Mouse (Mus musculus): Measurements from ENCODE around the gene Mlst8. TPM values are rescaled to one million over a fixed set of nuclear protein-coding genes. Genes with fewer than 3 reads are reported as not detected.

Gene Mlst8
- 32.8 and 35.0 TPM in 2 replicates for polyA plus RNA-seq (2016; fragmentation: Nextera tagmentation; extraction: Ambion mirVana)

DNA sequence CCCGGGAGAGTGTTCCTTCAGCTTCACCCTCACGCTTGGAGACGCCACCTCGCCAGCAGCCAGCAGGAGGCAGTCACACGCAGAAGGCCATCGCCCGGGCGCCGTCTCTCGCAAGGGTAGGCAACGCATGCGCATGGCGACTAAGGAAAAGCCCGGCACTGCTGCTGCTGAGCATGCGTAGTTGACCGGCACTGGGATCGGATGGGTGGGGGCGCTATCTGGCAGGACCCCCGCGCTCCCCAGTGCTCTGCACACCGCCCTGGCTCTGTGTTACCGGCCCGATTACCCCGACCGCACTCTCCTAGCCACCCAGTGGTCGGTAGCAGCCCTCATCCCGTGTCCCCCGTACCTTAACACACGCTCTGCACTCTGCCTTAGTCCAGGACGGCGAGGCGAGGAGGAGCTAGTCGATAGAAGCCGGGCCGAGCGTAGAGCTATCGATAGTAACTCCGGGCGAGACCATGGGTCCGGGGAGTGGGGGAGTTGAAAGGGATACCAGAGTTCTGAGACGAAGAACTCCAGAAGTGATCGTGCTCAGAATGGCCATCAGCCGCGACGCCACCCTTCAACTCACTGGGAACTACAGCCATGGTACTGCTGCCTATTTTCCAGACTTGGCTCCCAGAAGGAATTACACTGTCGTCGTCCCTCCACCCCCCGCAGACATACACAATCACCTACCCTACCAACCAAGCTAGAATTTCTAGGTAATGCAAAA lies at the start of gene Mlst8:
Mlst8 (minus strand) TSS at position 416 of the 718 bp plus-strand sequence.
- H3K9me3 ChIP-seq = no peaks in the 10 kb centered on the region
- WGBS = under 1% methylated on average over 48 of the region's 48 CpGs
- H3K27ac ChIP-seq = peak within 1 kb of the TSS; percentile 97
- peak within 1 kb of the TSS; percentile 74 for H3K4me3 ChIP-seq
- H3K9ac ChIP-seq = peak within 1 kb of the TSS; percentile 73
- no peaks in the 10 kb centered on the region for H3K27me3 ChIP-seq
- peaks cover 19% of the 10 kb centered on the region for H3K4me1 ChIP-seq
- peaks cover 35% of the 10 kb centered on the region for H3K36me3 ChIP-seq
- ATAC-seq (ENCODE audit: insufficient number of reproducible peaks, insufficient read depth, low FRiP score, low TSS enrichment) = peak; percentile 93
- peak within 1 kb of the TSS; percentile 69 for H3K4me2 ChIP-seq (replicated peaks)

DNA sequence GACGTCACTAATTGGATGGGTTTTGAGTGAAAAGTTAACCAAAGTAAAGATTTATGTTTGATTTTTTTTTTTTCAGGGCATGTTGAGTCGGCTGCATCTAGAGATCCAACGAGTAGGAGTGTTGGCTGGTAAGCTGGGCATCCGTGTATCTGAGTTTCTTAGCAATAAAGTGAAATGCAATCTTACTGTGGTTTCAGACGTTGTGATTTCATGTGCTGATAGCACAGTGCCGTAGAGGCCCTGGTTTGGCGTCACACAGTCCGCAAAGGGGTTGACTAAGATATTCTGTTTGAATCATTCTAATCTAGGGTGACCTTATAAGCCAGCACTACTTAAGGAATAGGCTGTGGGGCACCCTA lies 49.7 kb upstream of the Mlst8 start:
- ATAC-seq (ENCODE audit: insufficient number of reproducible peaks, insufficient read depth, low FRiP score, low TSS enrichment) = no peak
- 0% methylated on average over 8 of the region's 8 CpGs for WGBS

DNA sequence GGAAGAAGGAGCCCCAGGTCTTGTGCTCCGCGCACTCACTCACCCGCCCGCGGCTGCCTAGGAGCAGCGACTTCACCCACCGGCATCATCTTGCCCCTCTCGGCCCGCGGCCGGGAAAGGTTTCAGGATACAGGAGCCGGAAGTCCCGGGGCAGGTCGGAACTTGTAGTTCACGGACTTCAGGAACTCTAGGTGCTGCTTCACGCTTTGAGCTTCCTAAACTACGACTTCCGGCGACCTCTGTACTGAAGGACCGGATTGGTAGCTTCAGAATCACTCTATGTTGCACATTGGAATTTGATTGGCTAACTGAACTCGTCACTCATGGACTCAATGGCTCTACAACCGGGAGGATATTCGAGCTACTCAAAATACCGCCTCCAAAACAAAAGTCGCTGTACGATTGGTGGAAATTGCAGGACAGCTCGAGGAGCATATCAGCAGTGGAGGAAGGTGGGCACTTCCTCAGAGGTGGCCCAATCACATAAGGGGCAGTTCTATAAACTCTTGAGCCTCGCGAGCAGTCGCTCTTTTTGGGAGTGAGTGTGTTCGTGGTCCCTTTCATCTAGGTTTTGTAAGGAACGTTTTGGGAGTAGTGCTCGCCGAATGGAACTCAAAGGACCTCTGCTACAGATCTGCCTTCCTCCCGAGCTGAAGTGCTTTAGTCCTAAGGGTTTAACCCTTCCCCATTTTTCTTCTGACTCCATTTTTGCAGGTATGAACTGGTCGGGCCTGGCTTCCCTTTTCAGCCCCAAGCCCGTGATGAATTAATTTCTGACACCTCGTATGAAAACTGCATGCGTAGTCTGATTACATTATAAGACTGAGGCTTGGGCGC lies 49.1 kb upstream of the Mlst8 start, which contains the start of gene Traf7:
Traf7 (minus strand) TSS at position 216 of the 837 bp plus-strand sequence.
- peak within 1 kb of the TSS; percentile 87 for H3K27ac ChIP-seq
- ATAC-seq (ENCODE audit: insufficient number of reproducible peaks, insufficient read depth, low FRiP score, low TSS enrichment) = peak; percentile 97
- peak within 1 kb of the TSS; percentile 79 for H3K4me3 ChIP-seq
- peaks cover 18% of the 10 kb centered on the region; the same call in 1 of the 2 replicates for H3K36me3 ChIP-seq
- H3K4me2 ChIP-seq (replicated peaks) = peak within 1 kb of the TSS; percentile 80
- peak within 1 kb of the TSS; percentile 86 for H3K9ac ChIP-seq
- H3K27me3 ChIP-seq = no peaks in the 10 kb centered on the region
- H3K4me1 ChIP-seq = peaks cover 43% of the 10 kb centered on the region
- under 1% methylated on average over 40 of the region's 40 CpGs for WGBS
- H3K9me3 ChIP-seq = no peaks in the 10 kb centered on the region

More for the DNA sequence above, 49.7 kb upstream of the Mlst8 start:
- H3K4me3 ChIP-seq = peak overlapping the region; percentile 63
- peaks cover 18% of the 10 kb centered on the region; the same call in 1 of the 2 replicates for H3K36me3 ChIP-seq
- H3K4me1 ChIP-seq = peaks cover 49% of the 10 kb centered on the region
- peak overlapping the region; percentile 87 for H3K27ac ChIP-seq
- no peaks in the 10 kb centered on the region for H3K9me3 ChIP-seq
- H3K27me3 ChIP-seq = no peaks in the 10 kb centered on the region
- peak overlapping the region; percentile 76 for H3K9ac ChIP-seq
- H3K4me2 ChIP-seq (replicated peaks) = peak overlapping the region; percentile 80

DNA sequence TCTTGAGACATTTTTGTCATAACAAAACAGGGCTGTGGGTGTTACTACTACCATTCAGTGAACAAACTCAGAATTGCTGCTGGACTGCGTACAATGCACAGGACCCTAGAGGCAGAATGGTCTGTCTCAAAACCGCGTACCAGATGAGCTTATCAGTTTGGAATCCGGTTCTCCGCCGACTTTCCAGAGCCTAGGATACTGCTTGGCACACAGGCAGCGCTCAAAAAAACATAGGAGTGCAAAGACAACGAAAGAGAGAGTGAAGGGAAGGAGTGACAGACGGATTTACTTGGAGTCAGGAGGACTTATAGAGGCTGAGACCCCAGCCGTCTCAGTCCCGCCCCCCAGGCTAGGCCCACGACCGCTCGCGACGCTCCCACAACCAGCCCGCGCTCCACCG lies 48.4 kb upstream of the Mlst8 start:
- WGBS = under 1% methylated on average over 19 of the region's 19 CpGs
- H3K36me3 ChIP-seq = peaks cover 18% of the 10 kb centered on the region; the same call in 1 of the 2 replicates
- H3K27ac ChIP-seq = peak overlapping the region; percentile 83
- H3K9ac ChIP-seq = peak overlapping the region; percentile 86
- no peak for ATAC-seq (ENCODE audit: insufficient number of reproducible peaks, insufficient read depth, low FRiP score, low TSS enrichment)
- H3K4me3 ChIP-seq = peak overlapping the region; percentile 79
- H3K9me3 ChIP-seq = no peaks in the 10 kb centered on the region
- peak overlapping the region; percentile 60 for H3K4me2 ChIP-seq (replicated peaks)
- H3K27me3 ChIP-seq = no peaks in the 10 kb centered on the region
- H3K4me1 ChIP-seq = peaks cover 38% of the 10 kb centered on the region

DNA sequence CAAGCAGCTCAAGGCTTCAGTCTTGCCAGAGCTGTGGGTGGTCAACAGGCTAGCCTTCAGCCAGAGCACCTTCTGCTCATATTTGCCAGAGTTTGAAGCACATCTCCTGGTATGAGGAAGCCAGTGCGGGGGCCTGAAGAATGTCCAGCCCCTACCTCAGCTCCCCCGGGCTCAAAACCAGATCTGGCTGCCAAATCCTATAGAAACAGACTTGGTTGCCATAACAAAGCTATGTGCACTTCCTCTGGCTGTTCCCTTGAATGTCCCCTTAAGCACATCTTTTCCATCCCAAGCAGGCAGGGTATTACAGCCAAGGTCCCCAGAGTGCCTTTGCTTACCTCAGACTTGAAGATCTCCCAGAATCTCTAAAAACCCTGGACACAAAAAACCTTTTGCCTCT lies 45.9 kb upstream of the Mlst8 start:
- Histone ChIP-seq H3K36me3 (peaks cover 18% of the 10 kb centered on the region; the same call in 1 of the 2 replicates), H3K4me2 (replicated peaks) (no peak overlapping the region), H3K9me3 (no peaks in the 10 kb centered on the region), H3K27ac (no peak overlapping the region), H3K4me3 (no peak overlapping the region), H3K9ac (peak overlapping the region; percentile 5; the same call in 1 of the 2 replicates), H3K4me1 (peaks cover 20% of the 10 kb centered on the region), H3K27me3 (no peaks in the 10 kb centered on the region)
- WGBS = 91% methylated on average over 2 of the region's 2 CpGs
- no peak for ATAC-seq (ENCODE audit: insufficient number of reproducible peaks, insufficient read depth, low FRiP score, low TSS enrichment)

DNA sequence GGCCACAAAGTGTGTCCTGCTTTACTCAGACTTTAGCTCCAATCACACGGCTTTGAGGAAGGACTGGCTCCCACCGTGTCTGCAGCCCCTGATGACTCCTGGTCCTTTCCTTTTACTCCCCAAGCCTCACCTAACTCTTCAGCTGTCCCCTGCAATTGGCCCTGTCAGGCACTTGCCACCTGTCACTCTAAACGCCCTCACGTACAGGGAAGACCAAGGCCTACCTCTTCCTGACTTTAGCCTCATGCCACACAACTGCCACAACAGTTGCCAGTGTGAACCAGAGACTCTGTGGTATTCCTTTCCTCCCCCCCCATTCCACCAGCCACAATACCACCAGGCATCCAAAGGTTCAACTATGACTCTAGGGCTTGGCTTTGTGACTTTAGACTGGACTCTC lies 41.6 kb upstream of the Mlst8 start:
- no peak overlapping the region for H3K4me2 ChIP-seq (replicated peaks)
- no peak for ATAC-seq (ENCODE audit: insufficient number of reproducible peaks, insufficient read depth, low FRiP score, low TSS enrichment)
- no peak overlapping the region for H3K4me3 ChIP-seq
- no peaks in the 10 kb centered on the region for H3K27me3 ChIP-seq
- peaks cover 57% of the 10 kb centered on the region for H3K36me3 ChIP-seq
- H3K9ac ChIP-seq = no peak overlapping the region
- no peaks in the 10 kb centered on the region for H3K9me3 ChIP-seq
- WGBS = 88% methylated on average over 4 of the region's 4 CpGs
- H3K4me1 ChIP-seq = no peaks in the 10 kb centered on the region
- H3K27ac ChIP-seq = no peak overlapping the region; the same call in 1 of the 2 replicates

DNA sequence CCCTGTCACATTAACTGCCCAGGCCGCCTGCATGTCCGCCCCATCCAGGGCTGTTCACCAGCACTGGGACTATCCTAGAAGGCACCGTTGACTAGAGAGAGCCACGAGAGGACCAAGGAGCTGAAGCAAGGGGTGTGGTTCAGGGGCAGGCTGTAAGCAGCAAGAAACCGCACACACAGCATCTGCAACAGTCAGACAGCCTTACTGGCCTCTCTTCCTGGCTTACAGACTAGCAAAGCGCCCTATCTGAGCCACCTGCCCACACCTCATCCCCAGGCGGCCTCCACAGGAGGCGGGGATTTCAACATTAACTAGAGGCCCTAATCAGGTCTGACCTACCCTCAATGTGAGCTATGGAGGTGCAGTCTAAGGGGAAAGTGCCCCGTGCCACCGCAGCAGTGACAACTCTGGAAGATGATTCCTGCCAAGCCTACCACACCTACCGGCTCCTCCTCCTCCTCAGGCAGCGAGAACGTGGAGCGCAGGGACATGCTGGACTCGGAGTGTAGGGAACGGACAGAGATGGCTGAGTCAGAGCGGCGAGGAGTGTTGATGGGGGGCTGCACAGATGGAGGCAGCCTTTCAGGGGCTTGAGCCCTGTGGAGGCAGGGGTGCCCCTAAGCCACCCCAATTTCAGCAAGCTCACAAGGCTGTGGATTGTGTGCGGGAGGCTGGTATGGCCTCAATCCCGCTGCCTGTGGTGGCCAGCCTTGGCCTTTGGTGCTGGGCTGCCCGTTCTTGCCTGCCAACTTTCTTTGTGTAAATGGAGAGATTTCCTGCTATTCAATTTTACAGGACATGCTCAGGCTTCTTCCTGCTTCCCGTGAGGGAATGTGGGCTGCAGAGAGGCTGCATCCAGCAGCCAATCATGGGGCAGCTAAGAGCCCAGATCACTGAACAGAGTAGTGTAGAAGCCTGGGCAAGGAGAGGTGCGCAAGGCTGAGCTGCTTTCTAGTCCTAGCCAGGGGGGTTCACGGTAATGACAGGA lies 35.7 kb upstream of the Mlst8 start:
- no peak overlapping the region for H3K9ac ChIP-seq
- WGBS = 86% methylated on average over 24 of the region's 24 CpGs
- no peak overlapping the region for H3K4me2 ChIP-seq (replicated peaks)
- no peaks in the 10 kb centered on the region for H3K9me3 ChIP-seq
- 0 out of 2 replicates have a peak overlapping the region, but pooled peaks have one; percentile 9 for H3K4me3 ChIP-seq
- H3K27me3 ChIP-seq = no peaks in the 10 kb centered on the region
- no peaks in the 10 kb centered on the region for H3K4me1 ChIP-seq
- 0 out of 2 replicates have a peak overlapping the region, but pooled peaks have one; percentile 19 for H3K27ac ChIP-seq
- ATAC-seq (ENCODE audit: insufficient number of reproducible peaks, insufficient read depth, low FRiP score, low TSS enrichment) = no peak
- H3K36me3 ChIP-seq = peaks cover 96% of the 10 kb centered on the region

DNA sequence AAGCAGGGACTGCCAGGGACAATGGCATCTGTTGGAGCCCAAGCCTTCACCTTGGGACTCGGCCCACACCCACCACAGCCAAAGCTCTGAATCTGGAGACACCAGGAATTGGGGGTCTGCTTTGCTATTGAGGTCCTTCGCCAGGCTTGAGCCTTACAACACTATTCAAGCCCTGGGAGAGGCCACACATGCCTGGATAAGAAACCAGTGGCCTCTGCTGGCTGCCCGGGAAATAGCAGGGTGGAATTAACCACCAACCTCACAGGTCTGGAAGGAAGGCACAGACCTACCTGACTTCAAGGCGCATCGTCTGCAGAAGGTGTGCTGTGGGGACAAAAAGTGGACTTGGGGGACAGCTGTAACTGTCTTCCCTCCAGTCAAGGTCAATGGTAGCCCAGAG lies 34.7 kb upstream of the Mlst8 start:
- no peaks in the 10 kb centered on the region for H3K4me1 ChIP-seq
- H3K27ac ChIP-seq = no peak overlapping the region
- no peaks in the 10 kb centered on the region for H3K27me3 ChIP-seq
- peaks cover 96% of the 10 kb centered on the region for H3K36me3 ChIP-seq
- ATAC-seq (ENCODE audit: insufficient number of reproducible peaks, insufficient read depth, low FRiP score, low TSS enrichment) = no peak
- no peak overlapping the region for H3K4me2 ChIP-seq (replicated peaks)
- 69% methylated on average over 5 of the region's 5 CpGs for WGBS
- H3K9ac ChIP-seq = no peak overlapping the region
- H3K4me3 ChIP-seq = 0 out of 2 replicates have a peak overlapping the region, but pooled peaks have one; percentile 9
- no peaks in the 10 kb centered on the region for H3K9me3 ChIP-seq

DNA sequence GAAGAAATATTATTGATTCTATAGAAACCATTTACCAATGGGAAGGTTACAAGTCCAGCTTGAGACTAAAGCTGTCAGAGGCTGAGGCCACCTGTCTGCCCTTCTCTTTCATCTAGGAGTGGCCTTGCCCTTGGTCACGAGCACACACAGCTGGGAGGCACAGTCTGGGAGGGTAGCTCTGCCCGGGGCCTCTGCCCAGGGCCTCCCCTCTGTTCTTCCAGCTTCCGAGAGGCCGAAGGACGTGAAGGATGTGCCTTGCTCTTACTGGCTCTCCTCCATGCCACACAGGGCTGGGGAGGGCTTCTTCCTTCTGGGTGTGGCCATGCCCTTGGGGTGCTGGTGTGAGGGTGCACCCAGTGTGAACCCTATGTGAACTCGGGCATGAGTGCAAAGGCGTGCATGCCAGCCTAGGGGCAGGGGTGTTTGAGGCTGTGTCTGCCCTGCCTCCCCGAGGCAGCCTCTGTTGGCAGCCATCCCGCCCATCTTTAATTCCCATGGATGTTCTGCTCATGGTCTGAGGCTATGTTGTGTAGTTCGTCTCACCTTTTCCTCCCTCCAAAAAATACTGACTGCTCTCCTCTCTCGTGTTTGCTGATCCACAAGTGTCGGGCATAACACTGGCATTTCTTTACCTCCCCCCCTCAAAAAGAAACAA lies 29.1 kb upstream of the Mlst8 start:
- no peak for ATAC-seq (ENCODE audit: insufficient number of reproducible peaks, insufficient read depth, low FRiP score, low TSS enrichment)
- 81% methylated on average over 12 of the region's 12 CpGs for WGBS
- H3K27me3 ChIP-seq = peaks cover 7% of the 10 kb centered on the region; the same call in 1 of the 2 replicates

DNA sequence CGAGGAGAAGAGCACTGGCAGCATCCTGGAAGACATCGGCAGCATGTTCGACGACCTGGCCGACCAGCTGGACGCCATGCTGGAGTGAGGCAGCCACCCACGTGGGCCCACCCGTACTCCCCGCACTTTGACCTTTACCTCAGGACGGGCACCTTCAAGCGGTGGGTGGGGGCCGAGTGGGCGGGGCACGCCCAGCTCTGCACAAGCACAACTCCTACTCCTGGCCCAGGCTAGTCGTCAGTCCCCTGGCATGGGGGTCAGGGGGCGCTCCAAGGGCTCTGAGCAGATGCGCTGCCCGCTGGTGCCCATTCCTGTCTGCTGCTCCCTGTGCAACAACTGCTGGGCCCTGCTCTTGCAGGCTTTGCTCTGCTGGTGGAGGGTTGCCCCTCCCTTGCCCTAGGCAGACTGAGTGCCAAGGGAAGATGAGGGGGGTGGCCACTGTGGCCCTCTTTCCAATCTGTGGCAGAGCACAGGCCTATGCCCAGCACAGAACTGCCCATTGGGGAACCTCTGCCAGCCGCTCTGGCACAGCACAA lies 28.3 kb upstream of the Mlst8 start:
- peak overlapping the region; percentile 40; the same call in 1 of the 2 replicates for H3K4me2 ChIP-seq (replicated peaks)
- peaks cover 65% of the 10 kb centered on the region for H3K36me3 ChIP-seq
- H3K9me3 ChIP-seq = no peaks in the 10 kb centered on the region
- H3K9ac ChIP-seq = no peak overlapping the region
- 46% methylated on average over 19 of the region's 19 CpGs for WGBS
- H3K4me1 ChIP-seq = peaks cover 13% of the 10 kb centered on the region
- H3K4me3 ChIP-seq = 0 out of 2 replicates have a peak overlapping the region, but pooled peaks have one; percentile 14
- no peak overlapping the region for H3K27ac ChIP-seq
- no peak for ATAC-seq (ENCODE audit: insufficient number of reproducible peaks, insufficient read depth, low FRiP score, low TSS enrichment)
- peaks cover 7% of the 10 kb centered on the region; the same call in 1 of the 2 replicates for H3K27me3 ChIP-seq

More for the DNA sequence above, 29.1 kb upstream of the Mlst8 start:
- H3K4me3 ChIP-seq = no peak overlapping the region
- no peak overlapping the region for H3K9ac ChIP-seq
- no peak overlapping the region for H3K4me2 ChIP-seq (replicated peaks)
- H3K4me1 ChIP-seq = peaks cover 13% of the 10 kb centered on the region
- no peaks in the 10 kb centered on the region for H3K9me3 ChIP-seq
- H3K27ac ChIP-seq = no peak overlapping the region
- H3K36me3 ChIP-seq = peaks cover 70% of the 10 kb centered on the region

All from embryonic facial prominence, embryonic 12.5 days (tissue).